Mouse (Mus musculus) gastrocnemius, postnatal 4 days (tissue): ENCODE results near the gene Fhl4. TPM values are rescaled to one million over a fixed set of nuclear protein-coding genes. Genes with fewer than 3 reads are reported as not detected.

Experiments used
- DNase-seq, 2 experiments: peaks; one replicate each; pipeline ENCODE4 v3.0.0; 2021 to 2022; ENCODE audit warnings: low spot score in 2 of 2, mixed read lengths in 2 of 2
- long read RNA-seq, 2 experiments: library from polyadenylated mRNA; stranded (forward); transcript quantifications; one replicate each; pipeline ENCODE4 v2.0.0; 2021
- total RNA-seq, 2 experiments: library from RNA; stranded (reverse); gene quantifications; 2 replicates each; pipeline ENCODE4 v1.2.3; 2021

The Fhl4 gene
- 1 to 10 TPM in 1 of 2 experiments, under 1 TPM in 1; 0.91 to 1.3 TPM for total RNA-seq
- long read RNA-seq, experiment 1, result 0 reads
- long read RNA-seq, experiment 2, partial matches to known transcripts, result 0 of 1 reads
- long read RNA-seq, experiment 2, other reads (novel, unspliced or antisense), result 0 of 1 reads

DNA sequence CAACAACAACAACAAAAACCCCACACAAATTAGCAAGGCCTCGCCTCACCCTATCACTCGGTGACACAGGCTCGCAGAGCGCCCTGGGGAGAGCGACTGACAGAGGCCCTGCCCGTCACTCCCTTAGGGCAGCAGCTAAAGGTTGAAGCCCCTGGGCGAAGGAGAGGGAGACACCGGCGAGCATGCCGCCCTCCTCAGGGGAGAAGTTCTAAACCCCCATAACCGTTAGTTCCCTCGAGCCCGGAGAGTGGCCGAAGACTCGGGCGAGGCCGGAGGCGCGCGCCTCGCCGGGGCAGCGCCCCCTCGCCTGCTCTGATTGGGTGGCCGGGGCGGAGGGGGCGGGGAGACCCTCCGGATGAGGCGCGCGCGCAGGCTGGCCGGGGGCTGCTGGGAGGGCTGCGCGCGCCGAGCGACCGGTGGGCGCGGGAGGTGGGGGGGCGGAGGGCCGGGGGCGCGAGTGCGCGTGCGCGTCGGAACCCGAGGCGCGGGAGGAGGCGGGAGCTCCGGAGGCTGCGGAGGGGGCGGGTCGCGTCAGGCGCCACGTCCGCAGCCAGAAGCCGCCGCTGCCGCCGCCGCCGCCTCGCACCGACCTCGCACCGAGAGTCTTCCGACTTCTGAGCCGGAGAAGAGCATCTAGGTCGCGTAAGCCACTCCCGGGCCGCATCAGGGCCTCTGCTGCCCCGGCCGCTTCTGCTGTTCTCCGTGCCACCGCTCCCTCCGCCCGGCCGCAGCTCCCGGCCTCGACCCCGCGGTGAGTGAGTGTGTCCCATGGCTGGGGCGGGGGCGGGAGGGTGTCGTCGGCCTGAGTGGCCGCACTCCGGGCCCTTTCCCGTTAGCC, at the start of gene Fhl4, which contains the start of gene Tmem263:
Gene Fhl4 (minus strand): TSS at position 249 of the 838 bp plus-strand sequence.
Gene Tmem263 (plus strand): TSS at position 381 of the 838 bp plus-strand sequence.
- DNase-seq, result peak; percentile 87 to 91

DNA sequence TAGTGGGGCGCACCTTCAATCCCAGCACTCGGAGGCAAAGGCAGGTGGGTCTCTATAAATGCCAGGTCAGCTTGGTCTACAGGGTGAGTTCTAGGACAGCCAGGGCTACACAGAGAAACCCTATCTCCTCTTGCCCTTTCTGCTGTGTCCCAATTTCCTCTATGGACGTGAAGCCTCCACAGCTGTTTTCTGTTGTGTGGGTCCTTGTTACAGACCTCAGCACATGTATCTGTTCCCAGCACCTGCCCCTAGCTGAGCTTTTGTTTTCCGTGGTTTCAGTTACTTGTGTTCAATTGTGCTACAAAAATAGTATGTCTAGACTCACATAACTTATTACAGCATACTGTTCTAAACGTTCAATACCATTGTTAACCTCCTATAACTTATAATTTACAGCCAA, 46.9 kb upstream of the Fhl4 start:
- no peak for DNase-seq

GRCm38 (mm10) chr10:85146282-85146681, 44.0 kb upstream of the Fhl4 start:
- DNase-seq, result no peak

GRCm38 (mm10) chr10:85141465-85141864, 39.2 kb upstream of the Fhl4 start:
- DNase-seq, result no peak

DNA sequence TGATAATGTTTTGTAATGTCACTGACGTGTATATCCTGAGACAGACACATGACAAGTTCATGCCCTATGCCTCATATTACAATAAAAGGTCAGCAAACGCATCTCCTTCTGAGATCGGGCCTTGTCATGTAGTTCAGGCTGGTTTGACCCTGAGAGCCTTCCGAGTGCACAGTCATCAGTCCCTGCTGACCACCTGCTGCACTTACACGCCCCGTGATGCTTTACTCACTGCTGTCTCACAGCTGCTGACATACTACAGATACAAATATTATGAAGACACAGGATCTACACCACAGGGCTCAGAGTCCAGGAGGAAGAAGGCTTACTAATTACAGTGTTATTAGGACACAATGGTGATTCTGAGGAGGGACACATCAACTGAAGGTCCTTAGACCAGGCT, 34.3 kb upstream of the Fhl4 start:
- DNase-seq, result no peak

DNA sequence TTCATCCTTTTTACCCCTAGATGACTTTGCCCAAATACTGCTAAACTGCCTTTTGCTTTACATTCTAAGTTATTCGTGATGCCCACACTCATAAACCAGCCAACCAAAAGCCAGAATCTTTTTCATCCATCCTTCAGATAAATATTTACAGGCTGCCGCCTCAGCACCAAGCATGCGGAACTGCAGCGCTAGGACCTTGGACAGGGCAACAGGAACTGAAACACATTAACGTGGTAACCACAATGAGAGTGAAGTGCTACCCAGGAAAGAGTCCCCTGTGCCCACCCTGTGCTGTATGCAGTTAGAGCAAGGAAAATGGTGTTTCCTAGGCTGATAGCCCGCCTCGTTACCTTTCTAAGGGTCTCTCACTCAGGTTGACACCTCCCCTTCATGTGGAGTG, 26.2 kb upstream of the Fhl4 start:
- no peak for DNase-seq

- peak; percentile 66 to 88 for DNase-seq
Observed at GRCm38 (mm10) chr10:85127395-85128287, 25.3 kb upstream of the Fhl4 start, which contains the start of gene Mterf2. TSS of gene Mterf2 (minus strand) at chr10:85128027.

- DNase-seq, result no peak
Observed at GRCm38 (mm10) chr10:85125184-85125583, 22.9 kb upstream of the Fhl4 start.

GRCm38 (mm10) chr10:85114409-85114808, 12.1 kb upstream of the Fhl4 start:
- no peak for DNase-seq

DNA sequence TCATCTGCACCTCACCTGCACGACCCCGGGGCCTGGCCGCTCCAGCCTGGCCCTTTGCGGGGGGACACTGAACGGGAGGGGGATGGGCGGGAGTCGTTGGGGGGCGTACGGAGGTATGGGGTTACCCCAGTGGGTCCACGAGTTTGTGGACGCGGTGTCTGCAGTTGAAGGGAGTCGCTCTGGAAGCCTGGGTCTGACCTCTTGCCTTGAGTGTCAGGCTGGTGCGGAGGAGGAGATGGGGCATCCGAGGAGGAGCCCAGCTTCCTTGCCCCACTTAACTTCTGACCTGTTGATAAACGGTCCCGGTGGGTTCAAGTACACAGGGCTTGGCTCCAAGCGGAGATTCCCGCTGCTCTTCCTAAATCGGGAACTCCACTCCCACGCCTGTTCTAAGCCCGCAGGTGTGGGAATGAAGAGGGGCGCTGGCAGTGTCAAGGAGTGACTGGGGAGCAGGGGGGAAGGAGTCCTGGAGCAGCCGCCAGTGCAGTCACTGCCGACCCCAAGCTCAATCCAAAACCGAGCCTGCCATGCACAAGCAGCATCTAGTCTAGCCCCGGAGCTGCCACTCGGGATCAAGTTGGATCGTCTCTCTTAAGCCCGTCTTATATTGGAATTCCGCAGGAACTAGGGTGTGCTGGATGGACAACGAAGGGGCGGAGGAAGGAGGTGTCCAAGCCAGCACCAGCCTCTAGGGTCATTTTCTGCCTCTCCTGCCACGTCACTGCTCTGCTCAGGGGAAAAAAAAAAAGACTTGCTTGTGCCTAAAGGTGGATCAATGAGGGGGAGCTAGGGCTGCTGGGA, 990 bp upstream of the Fhl4 start:
- DNase-seq, result peak in 1 of 2 experiments; percentile 25

GRCm38 (mm10) chr10:85101841-85102240, 454 bp downstream of the Fhl4 start:
- DNase-seq, result no peak

DNA sequence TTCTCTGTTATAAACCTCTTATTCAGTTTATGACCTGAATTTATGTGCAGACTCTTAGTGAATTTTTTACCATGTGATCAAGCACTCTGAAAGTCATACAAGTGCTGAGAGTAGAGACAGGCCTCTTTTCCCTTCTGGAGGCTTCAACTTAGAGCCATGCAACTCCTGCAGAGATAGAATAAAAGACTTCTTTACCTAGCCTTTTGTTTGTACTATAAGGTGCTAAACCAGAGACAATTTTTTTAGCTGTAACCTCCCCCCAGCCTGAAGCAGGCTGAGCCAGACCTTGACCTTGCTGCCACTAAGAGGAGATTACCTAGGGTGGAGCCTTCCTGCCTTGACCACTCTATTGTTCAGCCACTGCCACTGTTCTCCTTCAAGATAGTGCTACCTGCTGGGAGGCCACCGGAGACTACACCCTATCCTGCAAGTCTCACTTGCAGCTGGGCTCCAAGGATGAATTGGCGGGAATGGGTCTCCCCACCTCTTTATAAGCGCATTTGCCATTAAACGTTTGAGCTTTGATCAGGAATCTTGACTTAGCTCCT, 30.6 kb downstream of the Fhl4 start:
- DNase-seq, result no peak

DNA sequence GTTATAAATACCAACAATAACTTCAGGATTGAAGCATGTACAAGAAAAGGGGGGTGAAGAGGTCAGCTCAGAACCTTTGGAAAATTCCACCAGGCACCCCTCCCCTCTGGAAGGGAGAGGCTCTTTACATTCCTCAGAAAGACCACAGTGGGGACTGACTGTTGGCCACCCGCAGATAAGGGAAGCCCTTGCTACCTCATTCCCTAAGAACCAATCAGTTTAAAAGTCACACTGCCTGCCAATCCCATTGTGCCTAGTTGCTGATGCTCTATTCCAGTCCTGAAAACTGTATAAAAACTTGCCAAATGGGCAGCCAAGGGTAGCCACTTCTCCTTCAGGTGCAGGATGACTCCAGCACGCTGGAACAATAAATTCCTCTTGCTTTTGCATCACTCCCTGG, 47.4 kb downstream of the Fhl4 start:
- no peak for DNase-seq

- DNase-seq, result no peak
Observed at GRCm38 (mm10) chr10:85052451-85052850, 49.8 kb downstream of the Fhl4 start.

- DNase-seq, result no peak
Observed at GRCm38 (mm10) chr10:85050668-85051208, 51.6 kb downstream of the Fhl4 start.

DNA sequence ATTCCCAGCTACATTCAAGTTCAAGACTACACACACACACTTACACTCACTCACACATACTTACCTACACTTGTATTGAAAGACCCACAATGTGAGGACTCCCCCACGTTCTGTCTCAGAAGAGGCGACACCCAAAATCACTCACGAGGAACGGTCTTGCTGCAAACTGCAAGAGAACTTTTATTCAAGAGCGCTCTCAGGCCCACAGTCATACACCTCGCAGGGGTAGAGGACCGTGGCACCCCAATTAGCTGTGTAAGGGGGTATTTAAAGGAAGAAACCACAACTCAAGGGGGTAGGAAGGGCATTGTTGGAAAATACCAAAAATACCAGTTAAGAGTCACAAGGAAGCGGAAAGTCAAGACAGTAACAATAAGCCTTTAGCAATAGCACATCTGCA, 54.3 kb downstream of the Fhl4 start:
- DNase-seq, result no peak

GRCm38 (mm10) chr10:85046585-85046984, 55.7 kb downstream of the Fhl4 start:
- DNase-seq, result no peak
